Mouse (Mus musculus): ENCODE results near the gene F12. TPM values are rescaled to one million over a fixed set of nuclear protein-coding genes. Genes with fewer than 3 reads are reported as not detected.

F12 gene
- 0.28 TPM in 1 of 2 replicates, not detected in the other for polyA plus RNA-seq (2014; fragmentation: Nextera tagmentation; extraction: Ambion mirVana)

- no peaks in the 10 kb centered on the region for H3K9me3 ChIP-seq (ENCODE audit: control insufficient read depth, low read length)
- H3K27ac ChIP-seq (ENCODE audit: low read depth, low read length), result no peak within 1 kb of the TSS
- ATAC-seq (ENCODE audit: low FRiP score) (no peak), DNase-seq (ENCODE audit: low spot score) (no peak)
- H3K4me3 ChIP-seq (ENCODE audit: low read depth, low read length), result no peak within 1 kb of the TSS
- peaks cover 7% of the 10 kb centered on the region for H3K27me3 ChIP-seq (ENCODE audit: control insufficient read depth, insufficient read depth, low read length)
- H3K36me3 ChIP-seq (ENCODE audit: control insufficient read depth, insufficient read depth, low read length), result no peaks in the 10 kb centered on the region
- WGBS, result 91% methylated on average over 10 of the region's 10 CpGs
- H3K9ac ChIP-seq (ENCODE audit: low read depth, low read length), result no peak within 1 kb of the TSS
- no peak within 1 kb of the TSS for H3K4me2 ChIP-seq (replicated peaks; ENCODE audit: low read depth, low read length)
- H3K4me1 ChIP-seq (replicated peaks; ENCODE audit: control insufficient read depth, insufficient read depth, low read length), result no peaks in the 10 kb centered on the region
Observed at GRCm38 (mm10) chr13:55426613-55427012, at the start of gene F12. F12 (minus strand) TSS chr13:55426793.

- Histone ChIP-seq H3K27ac (ENCODE audit: low read depth, low read length) (no peak overlapping the region), H3K4me3 (ENCODE audit: low read depth, low read length) (no peak overlapping the region), H3K27me3 (ENCODE audit: control insufficient read depth, insufficient read depth, low read length) (0 out of 2 replicates have a peak, but pooled peaks cover 3% of the 10 kb centered on the region), H3K9ac (ENCODE audit: low read depth, low read length) (no peak overlapping the region), H3K4me1 (replicated peaks; ENCODE audit: control insufficient read depth, insufficient read depth, low read length) (peaks cover 30% of the 10 kb centered on the region), H3K9me3 (ENCODE audit: control insufficient read depth, low read length) (no peaks in the 10 kb centered on the region), H3K4me2 (replicated peaks; ENCODE audit: low read depth, low read length) (no peak overlapping the region), H3K36me3 (ENCODE audit: control insufficient read depth, insufficient read depth, low read length) (peaks cover 30% of the 10 kb centered on the region)
- ATAC-seq (ENCODE audit: low FRiP score) (no peak), DNase-seq (ENCODE audit: low spot score) (no peak)
- WGBS, result 94% methylated on average over 8 of the region's 8 CpGs
Observed at GRCm38 (mm10) chr13:55476256-55476655, 49.7 kb upstream of the F12 start.

DNA sequence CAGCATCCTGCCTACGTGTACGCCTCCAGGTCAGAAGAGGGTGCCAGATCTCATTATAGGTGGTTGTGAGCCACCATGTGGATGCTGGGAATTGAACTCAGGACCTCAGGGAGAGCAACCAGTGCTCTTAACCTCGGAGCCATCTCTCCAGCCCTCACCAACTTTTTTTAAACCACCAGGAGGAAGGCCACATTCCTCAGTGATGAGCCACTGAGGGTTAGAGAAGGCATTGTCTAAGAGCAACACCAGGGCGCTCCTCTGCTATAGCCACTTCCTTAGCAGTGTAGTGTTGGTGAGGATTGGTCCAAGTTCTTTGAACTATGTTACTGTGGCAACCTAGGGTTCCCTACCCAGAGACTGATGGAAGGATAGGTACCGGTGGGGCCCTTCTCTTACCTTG, 49.2 kb upstream of the F12 start:
- H3K4me1 ChIP-seq (replicated peaks; ENCODE audit: control insufficient read depth, insufficient read depth, low read length), result peaks cover 34% of the 10 kb centered on the region
- DNase-seq (ENCODE audit: low spot score) (no peak), ATAC-seq (ENCODE audit: low FRiP score) (no peak)
- no peaks in the 10 kb centered on the region for H3K9me3 ChIP-seq (ENCODE audit: control insufficient read depth, low read length)
- H3K27me3 ChIP-seq (ENCODE audit: control insufficient read depth, insufficient read depth, low read length), result 0 out of 2 replicates have a peak, but pooled peaks cover 3% of the 10 kb centered on the region
- no peak overlapping the region for H3K4me3 ChIP-seq (ENCODE audit: low read depth, low read length)
- no peak overlapping the region for H3K4me2 ChIP-seq (replicated peaks; ENCODE audit: low read depth, low read length)
- H3K9ac ChIP-seq (ENCODE audit: low read depth, low read length), result no peak overlapping the region
- H3K27ac ChIP-seq (ENCODE audit: low read depth, low read length), result no peak overlapping the region
- H3K36me3 ChIP-seq (ENCODE audit: control insufficient read depth, insufficient read depth, low read length), result peaks cover 25% of the 10 kb centered on the region
- 87% methylated on average over 5 of the region's 5 CpGs for WGBS

GRCm38 (mm10) chr13:55474621-55475069, 48.1 kb upstream of the F12 start:
- peak overlapping the region; percentile 4; the same call in 1 of the 2 replicates for H3K27ac ChIP-seq (ENCODE audit: low read depth, low read length)
- ATAC-seq (ENCODE audit: low FRiP score) (peak; percentile 5; the same call in 1 of the 2 replicates), DNase-seq (ENCODE audit: low spot score) (peak; percentile 88)
- no peak overlapping the region for H3K9ac ChIP-seq (ENCODE audit: low read depth, low read length)
- 32% methylated on average over 5 of the region's 5 CpGs for WGBS
- H3K9me3 ChIP-seq (ENCODE audit: control insufficient read depth, low read length), result no peaks in the 10 kb centered on the region
- H3K4me2 ChIP-seq (replicated peaks; ENCODE audit: low read depth, low read length), result no peak overlapping the region
- 0 out of 2 replicates have a peak, but pooled peaks cover 3% of the 10 kb centered on the region for H3K27me3 ChIP-seq (ENCODE audit: control insufficient read depth, insufficient read depth, low read length)
- no peak overlapping the region for H3K4me3 ChIP-seq (ENCODE audit: low read depth, low read length)
- peaks cover 42% of the 10 kb centered on the region for H3K4me1 ChIP-seq (replicated peaks; ENCODE audit: control insufficient read depth, insufficient read depth, low read length)
- peaks cover 20% of the 10 kb centered on the region for H3K36me3 ChIP-seq (ENCODE audit: control insufficient read depth, insufficient read depth, low read length)

DNA sequence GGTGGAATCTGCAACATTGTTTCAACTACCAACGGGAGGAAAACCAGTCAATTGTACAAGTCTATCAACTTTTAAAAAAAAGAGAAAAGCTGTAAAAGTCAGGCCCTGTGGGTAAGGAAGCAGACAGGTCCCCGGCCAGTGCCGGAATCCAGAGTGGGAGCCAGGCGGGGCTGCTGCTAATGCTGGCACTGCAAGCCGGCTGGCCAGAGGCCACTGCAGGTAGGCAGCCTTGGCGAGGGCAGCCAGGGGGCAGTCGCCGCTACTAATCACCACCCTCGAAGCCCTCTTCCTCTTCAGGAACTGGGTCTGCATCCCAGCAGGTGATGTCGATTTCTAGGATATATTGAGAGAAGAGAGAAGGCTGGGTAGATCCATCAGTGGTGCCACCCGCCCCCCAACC, 47.4 kb upstream of the F12 start:
- H3K4me2 ChIP-seq (replicated peaks; ENCODE audit: low read depth, low read length), result no peak overlapping the region
- peaks cover 13% of the 10 kb centered on the region for H3K36me3 ChIP-seq (ENCODE audit: control insufficient read depth, insufficient read depth, low read length)
- H3K9me3 ChIP-seq (ENCODE audit: control insufficient read depth, low read length), result no peaks in the 10 kb centered on the region
- H3K4me3 ChIP-seq (ENCODE audit: low read depth, low read length), result no peak overlapping the region
- 63% methylated on average over 11 of the region's 11 CpGs for WGBS
- DNase-seq (ENCODE audit: low spot score), result no peak
- H3K4me1 ChIP-seq (replicated peaks; ENCODE audit: control insufficient read depth, insufficient read depth, low read length), result peaks cover 44% of the 10 kb centered on the region
- ATAC-seq (ENCODE audit: low FRiP score), result no peak
- peak overlapping the region; percentile 53 for H3K27ac ChIP-seq (ENCODE audit: low read depth, low read length)
- H3K9ac ChIP-seq (ENCODE audit: low read depth, low read length), result 0 out of 2 replicates have a peak overlapping the region, but pooled peaks have one; percentile 19
- H3K27me3 ChIP-seq (ENCODE audit: control insufficient read depth, insufficient read depth, low read length), result 0 out of 2 replicates have a peak, but pooled peaks cover 3% of the 10 kb centered on the region

DNA sequence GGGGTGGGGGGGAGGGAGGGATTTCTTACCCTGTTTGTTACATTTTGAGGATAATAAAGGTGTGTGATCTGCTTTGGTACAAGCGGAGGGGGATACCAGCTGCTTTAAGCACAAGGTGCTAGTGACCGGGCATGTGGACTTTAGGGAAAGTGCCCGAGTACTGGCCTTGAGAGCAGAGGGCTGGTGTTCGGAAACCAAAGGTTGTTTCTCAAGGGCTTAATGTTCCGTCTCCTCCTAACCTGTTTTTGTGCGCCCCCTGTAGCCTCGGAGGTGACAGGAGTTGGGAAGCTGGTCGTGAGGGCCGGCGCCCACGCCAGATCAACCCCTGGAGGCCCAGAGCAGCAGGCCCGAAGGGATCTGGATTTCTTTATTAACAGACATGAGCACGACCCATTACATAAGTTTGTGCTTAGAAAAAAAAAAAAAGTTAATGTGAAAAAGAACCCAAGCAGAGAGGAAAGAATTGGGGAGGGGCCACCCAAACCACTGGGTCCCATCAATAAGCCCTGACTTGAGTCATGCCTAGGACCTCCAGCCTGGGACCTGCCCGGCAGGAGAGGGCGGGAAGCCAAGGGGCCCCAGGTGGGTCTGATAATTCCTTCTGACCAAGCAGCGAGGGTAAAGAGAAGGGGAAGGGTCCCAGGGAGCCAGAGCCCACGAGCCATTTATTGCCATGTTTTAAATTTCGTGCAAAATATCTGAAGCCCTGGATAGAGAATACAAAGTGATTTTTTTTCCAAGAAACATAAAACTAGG, 46.7 kb upstream of the F12 start:
- 18% methylated on average over 18 of the region's 18 CpGs for WGBS
- Histone ChIP-seq H3K36me3 (ENCODE audit: control insufficient read depth, insufficient read depth, low read length) (peaks cover 13% of the 10 kb centered on the region), H3K9ac (ENCODE audit: low read depth, low read length) (peak overlapping the region; percentile 83), H3K27ac (ENCODE audit: low read depth, low read length) (peak overlapping the region; percentile 89), H3K4me3 (ENCODE audit: low read depth, low read length) (peak overlapping the region; percentile 49), H3K4me1 (replicated peaks; ENCODE audit: control insufficient read depth, insufficient read depth, low read length) (peaks cover 42% of the 10 kb centered on the region), H3K9me3 (ENCODE audit: control insufficient read depth, low read length) (no peaks in the 10 kb centered on the region), H3K27me3 (ENCODE audit: control insufficient read depth, insufficient read depth, low read length) (0 out of 2 replicates have a peak, but pooled peaks cover 3% of the 10 kb centered on the region), H3K4me2 (replicated peaks; ENCODE audit: low read depth, low read length) (peak overlapping the region; percentile 99)
- ATAC-seq (ENCODE audit: low FRiP score) (no peak), DNase-seq (ENCODE audit: low spot score) (peak; percentile 67)

GRCm38 (mm10) chr13:55472132-55473022, 45.8 kb upstream of the F12 start:
- peaks cover 42% of the 10 kb centered on the region for H3K4me1 ChIP-seq (replicated peaks; ENCODE audit: control insufficient read depth, insufficient read depth, low read length)
- no peaks in the 10 kb centered on the region for H3K9me3 ChIP-seq (ENCODE audit: control insufficient read depth, low read length)
- peaks cover 13% of the 10 kb centered on the region for H3K36me3 ChIP-seq (ENCODE audit: control insufficient read depth, insufficient read depth, low read length)
- peak overlapping the region; percentile 83 for H3K9ac ChIP-seq (ENCODE audit: low read depth, low read length)
- 0 out of 2 replicates have a peak, but pooled peaks cover 3% of the 10 kb centered on the region for H3K27me3 ChIP-seq (ENCODE audit: control insufficient read depth, insufficient read depth, low read length)
- H3K4me3 ChIP-seq (ENCODE audit: low read depth, low read length), result peak overlapping the region; percentile 49
- H3K4me2 ChIP-seq (replicated peaks; ENCODE audit: low read depth, low read length), result peak overlapping the region; percentile 99
- peak overlapping the region; percentile 89 for H3K27ac ChIP-seq (ENCODE audit: low read depth, low read length)
- under 1% methylated on average over 82 of the region's 103 CpGs for WGBS
- DNase-seq (ENCODE audit: low spot score) (peak; percentile 82), ATAC-seq (ENCODE audit: low FRiP score) (peak; percentile 48)

- Histone ChIP-seq H3K27ac (ENCODE audit: low read depth, low read length) (peak overlapping the region; percentile 89), H3K36me3 (ENCODE audit: control insufficient read depth, insufficient read depth, low read length) (peaks cover 10% of the 10 kb centered on the region), H3K9ac (ENCODE audit: low read depth, low read length) (peak overlapping the region; percentile 83), H3K4me3 (ENCODE audit: low read depth, low read length) (peak overlapping the region; percentile 49), H3K27me3 (ENCODE audit: control insufficient read depth, insufficient read depth, low read length) (peaks cover 4% of the 10 kb centered on the region; the same call in 1 of the 2 replicates), H3K9me3 (ENCODE audit: control insufficient read depth, low read length) (no peaks in the 10 kb centered on the region), H3K4me1 (replicated peaks; ENCODE audit: control insufficient read depth, insufficient read depth, low read length) (peaks cover 42% of the 10 kb centered on the region), H3K4me2 (replicated peaks; ENCODE audit: low read depth, low read length) (peak overlapping the region; percentile 99)
- peak; percentile 53 for ATAC-seq (ENCODE audit: low FRiP score)
- no peak for DNase-seq (ENCODE audit: low spot score)
- WGBS, result 0% methylated on average over 28 of the region's 31 CpGs
Observed at GRCm38 (mm10) chr13:55471819-55472131, 45.2 kb upstream of the F12 start.

Measured in hindbrain, embryonic 11.5 days (tissue).